Comparison of ENCODE assay signal across 8 mouse cellular contexts in the genomic region with DNA sequence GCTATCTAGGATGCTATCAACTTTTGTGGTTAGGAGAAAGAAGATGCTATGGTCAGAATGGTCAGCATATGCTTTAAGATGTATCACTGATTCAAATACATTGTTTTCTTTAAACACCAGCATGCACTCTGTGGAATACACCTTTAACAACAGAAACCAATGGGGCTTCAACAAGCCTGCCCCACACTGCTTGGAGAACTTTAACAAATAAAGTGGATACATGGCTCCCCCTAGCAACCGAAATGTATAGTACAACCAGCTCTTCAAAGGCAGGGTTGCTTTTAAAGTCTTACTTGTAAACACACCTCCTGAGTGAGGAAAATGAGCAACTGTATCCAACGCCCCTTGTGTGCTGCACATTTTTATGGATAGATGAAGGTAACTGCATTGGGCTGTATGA.
DNase-seq lines count a peak whose midpoint lies in the region; ATAC-seq lines count a peak whose summit lies in the region.

No protein-coding gene starts in this region.

- H3K27ac ChIP-seq in intestine, embryonic 14.5 days (ENCODE audit: low read depth), result no peak overlapping the region
- no peak overlapping the region for H3K27ac ChIP-seq in intestine, embryonic 15.5 days
- no peak overlapping the region for H3K27ac ChIP-seq in midbrain, embryonic 16.5 days (ENCODE audit: low read length)

- H3K4me2 ChIP-seq in intestine, embryonic 14.5 days (ENCODE audit: low read length), result no peak overlapping the region
- no peak overlapping the region for H3K4me2 ChIP-seq in intestine, embryonic 15.5 days (replicated peaks)
- no peak overlapping the region for H3K4me2 ChIP-seq in midbrain, embryonic 16.5 days (ENCODE audit: low read length)

- H3K9ac ChIP-seq in intestine, embryonic 14.5 days (ENCODE audit: low read length), result no peak overlapping the region
- H3K9ac ChIP-seq in intestine, embryonic 15.5 days, result no peak overlapping the region
- no peak overlapping the region for H3K9ac ChIP-seq in midbrain, embryonic 16.5 days (ENCODE audit: low read depth, low read length)

- no peaks in the 10 kb centered on the region for H3K9me3 ChIP-seq in intestine, embryonic 14.5 days (ENCODE audit: control insufficient read depth, low read length)
- H3K9me3 ChIP-seq in intestine, embryonic 15.5 days, result no peaks in the 10 kb centered on the region
- H3K9me3 ChIP-seq in midbrain, embryonic 16.5 days (replicated peaks; ENCODE audit: control insufficient read depth, low read length, poor library complexity, severe bottlenecking), result no peaks in the 10 kb centered on the region

- peak; percentile 54 for DNase-seq in intestine, embryonic 14.5 days (ENCODE audit: low spot score)
- DNase-seq in NIH3T3 (ENCODE audit: low read depth), result peak; percentile 61
- peak; percentile 79 for DNase-seq in embryo, embryonic 11 days
- peak; percentile 77 for DNase-seq in layer of hippocampus, adult 11-12 months (ENCODE audit: low spot score)
- DNase-seq in spleen, postnatal 36 days (ENCODE audit: low spot score in 2 of 2), result no peak
- DNase-seq in heart, postnatal 25 days (ENCODE audit: low spot score), result no peak

- H3K4me1 ChIP-seq in intestine, embryonic 14.5 days (replicated peaks; ENCODE audit: control insufficient read depth, insufficient read depth, low read length), result no peaks in the 10 kb centered on the region
- no peaks in the 10 kb centered on the region for H3K4me1 ChIP-seq in intestine, embryonic 15.5 days (replicated peaks)
- H3K4me1 ChIP-seq in midbrain, embryonic 16.5 days (ENCODE audit: control insufficient read depth, insufficient read depth, low read length), result no peaks in the 10 kb centered on the region

- ATAC-seq in intestine, embryonic 14.5 days (replicated peaks; ENCODE audit: low FRiP score, low TSS enrichment, low read depth), result no peak
- no peak for ATAC-seq in intestine, embryonic 15.5 days
- peak; percentile 46; the same call in 1 of the 2 replicates for ATAC-seq in midbrain, embryonic 16.5 days

- no peaks in the 10 kb centered on the region for H3K27me3 ChIP-seq in intestine, embryonic 14.5 days (replicated peaks; ENCODE audit: control insufficient read depth, insufficient read depth, low read length)
- no peaks in the 10 kb centered on the region for H3K27me3 ChIP-seq in intestine, embryonic 15.5 days (replicated peaks)
- no peaks in the 10 kb centered on the region for H3K27me3 ChIP-seq in midbrain, embryonic 16.5 days (ENCODE audit: control insufficient read depth, insufficient read depth, low read depth, low read length)

- intact Hi-C loops in heart, postnatal 25 days (cut with DNase I), result loop anchor here (5.0 kb wide), 1 partner anchor 469 kb away; no protein-coding TSS in a partner anchor

- H3K4me3 ChIP-seq in intestine, embryonic 14.5 days (ENCODE audit: low read depth, low read length), result no peak overlapping the region
- no peak overlapping the region for H3K4me3 ChIP-seq in intestine, embryonic 15.5 days (replicated peaks)
- H3K4me3 ChIP-seq in midbrain, embryonic 16.5 days (ENCODE audit: low read depth, low read length), result no peak overlapping the region

- WGBS in intestine, embryonic 14.5 days, result 3% methylated on average over 2 of the region's 2 CpGs
- 6% methylated on average over 2 of the region's 2 CpGs for WGBS in intestine, embryonic 15.5 days
- 4% methylated on average over 2 of the region's 2 CpGs for WGBS in midbrain, embryonic 16.5 days

- H3K36me3 ChIP-seq in intestine, embryonic 14.5 days (ENCODE audit: control insufficient read depth, insufficient read depth, low read length), result no peaks in the 10 kb centered on the region
- H3K36me3 ChIP-seq in intestine, embryonic 15.5 days, result no peaks in the 10 kb centered on the region
- no peaks in the 10 kb centered on the region for H3K36me3 ChIP-seq in midbrain, embryonic 16.5 days (ENCODE audit: control insufficient read depth, insufficient read depth, low read length)

Comparison
In these comparisons a context has a peak if more than half of its experiments do, and no peak if none do; other contexts are left out.
1. DNase-seq: peak in intestine, embryonic 14.5 days (single experiment), NIH3T3 (single experiment), embryo, embryonic 11 days (single experiment) and layer of hippocampus, adult 11-12 months (single experiment); none in spleen, postnatal 36 days (0 of 2) and heart, postnatal 25 days (single experiment).